Comparison of ENCODE assay signal across 11 mouse cellular contexts in the genomic region with DNA sequence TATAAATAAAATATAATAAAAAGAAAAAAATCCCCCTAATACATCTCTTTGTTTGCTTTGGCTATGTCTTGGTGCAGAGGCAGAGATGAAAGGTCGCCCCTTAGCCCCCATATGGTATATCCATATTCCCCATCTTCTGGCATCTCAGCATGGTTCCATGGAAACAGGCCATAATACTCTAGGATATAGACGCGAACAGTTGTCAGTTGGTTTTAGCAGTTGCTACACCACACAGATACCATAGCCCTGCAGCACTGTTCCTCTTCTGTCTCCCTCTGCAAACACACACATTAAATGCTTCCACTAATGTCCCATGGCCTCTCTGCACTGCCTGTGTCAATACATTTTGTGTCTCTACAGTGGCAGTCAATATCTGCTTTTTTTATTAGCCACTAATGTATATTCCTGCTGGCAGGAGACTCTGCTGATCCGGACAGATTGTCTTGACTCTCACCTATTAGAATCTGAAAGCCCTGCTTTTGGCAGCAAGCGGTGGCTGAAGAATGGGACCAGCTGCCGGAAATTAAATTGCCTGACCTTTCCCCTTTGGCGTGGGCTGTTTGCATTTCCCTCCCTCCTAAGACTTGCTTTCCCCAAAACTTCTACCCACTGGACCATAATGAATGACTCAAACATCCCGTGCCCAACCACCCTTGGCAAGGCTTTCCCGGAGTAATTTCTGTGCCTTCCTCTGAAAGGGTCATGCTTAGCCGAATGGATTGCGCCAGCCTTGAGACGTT. TPM values are rescaled to one million over a fixed set of nuclear protein-coding genes. Genes with fewer than 3 reads are reported as not detected.
DNase-seq lines count a peak whose midpoint lies in the region; ATAC-seq lines count a peak whose summit lies in the region.
"Had no signal": no experiment of that assay in that cellular context is flagged by ENCODE, and none has a peak within 500 bp of the region (broad histone marks: within the 10 kb centered on the region; RNA-seq: fewer than 3 reads in every experiment).

No protein-coding gene starts in this region.

- H3K4me2 ChIP-seq in hindbrain, embryonic 14.5 days (replicated peaks), result no peak overlapping the region
- H3K4me2 ChIP-seq in heart, embryonic 12.5 days, result no peak overlapping the region

- intact Hi-C loops in heart, postnatal 25 days (cut with DNase I), result no loop called here

- no peak for ATAC-seq in hindbrain, embryonic 14.5 days (ENCODE audit: low FRiP score)
- no peak for ATAC-seq in monocyte, adult 5-6 weeks (replicated peaks; ENCODE audit: insufficient number of reproducible peaks, low FRiP score, low TSS enrichment, poor library complexity, severe bottlenecking)
- ATAC-seq in heart, embryonic 12.5 days (ENCODE audit: insufficient number of reproducible peaks, low FRiP score), result no peak
- ATAC-seq: intestine, postnatal 0 days had no signal

- H3K4me3 ChIP-seq in hindbrain, embryonic 14.5 days (replicated peaks; ENCODE audit: low read length), result no peak overlapping the region
- peak overlapping the region; percentile 14; the same call in 1 of the 2 replicates for H3K4me3 ChIP-seq in midbrain, embryonic 10.5 days
- no peak overlapping the region for H3K4me3 ChIP-seq in heart, embryonic 12.5 days

- peak overlapping the region; percentile 84 for H3K27ac ChIP-seq in hindbrain, embryonic 14.5 days
- H3K27ac ChIP-seq in midbrain, embryonic 10.5 days (replicated peaks), result peak overlapping the region; percentile 70
- no peak overlapping the region for H3K27ac ChIP-seq in heart, embryonic 12.5 days (ENCODE audit: poor library complexity, severe bottlenecking)
- H3K27ac ChIP-seq: liver, embryonic 14.5 days had no signal

- WGBS in hindbrain, embryonic 14.5 days, result 18% methylated on average over 12 of the region's 12 CpGs
- 49% methylated on average over 12 of the region's 12 CpGs for WGBS in midbrain, embryonic 10.5 days
- 74% methylated on average over 12 of the region's 12 CpGs for WGBS in heart, embryonic 12.5 days

- H3K9me3 ChIP-seq in hindbrain, embryonic 14.5 days (ENCODE audit: control insufficient read depth, low read length), result no peaks in the 10 kb centered on the region
- H3K9me3 ChIP-seq in midbrain, embryonic 10.5 days (replicated peaks), result no peaks in the 10 kb centered on the region
- no peaks in the 10 kb centered on the region for H3K9me3 ChIP-seq in heart, embryonic 12.5 days (replicated peaks)

- no peaks in the 10 kb centered on the region for H3K27me3 ChIP-seq in hindbrain, embryonic 14.5 days (ENCODE audit: control insufficient read depth, insufficient read depth, low read length)
- H3K27me3 ChIP-seq in midbrain, embryonic 10.5 days (ENCODE audit: low read depth, poor library complexity, severe bottlenecking), result no peaks in the 10 kb centered on the region
- peaks cover 10% of the 10 kb centered on the region for H3K27me3 ChIP-seq in heart, embryonic 12.5 days (replicated peaks)

- peak; percentile 32 for DNase-seq in ZHBTc4 (ENCODE audit: low read depth, low spot score)
- DNase-seq in cerebellum, postnatal 10 days, result peak; percentile 55 to 66
- DNase-seq in hindbrain, embryonic 14.5 days (ENCODE audit: low spot score), result peak; percentile 43
- DNase-seq in midbrain, embryonic 10.5 days (ENCODE audit: low spot score), result peak; percentile 38
- DNase-seq in heart, postnatal 25 days (ENCODE audit: low spot score), result no peak
- DNase-seq in adrenal gland, postnatal 14 days, result no peak
- DNase-seq: thymus, adult 2 months had no signal

- no peaks in the 10 kb centered on the region for H3K36me3 ChIP-seq in hindbrain, embryonic 14.5 days (replicated peaks; ENCODE audit: control insufficient read depth, insufficient read depth)
- no peaks in the 10 kb centered on the region for H3K36me3 ChIP-seq in midbrain, embryonic 10.5 days
- H3K36me3 ChIP-seq in heart, embryonic 12.5 days, result no peaks in the 10 kb centered on the region

- H3K9ac ChIP-seq in hindbrain, embryonic 14.5 days, result no peak overlapping the region
- no peak overlapping the region for H3K9ac ChIP-seq in heart, embryonic 12.5 days
- H3K9ac ChIP-seq: liver, embryonic 14.5 days had no signal

- peaks cover 31% of the 10 kb centered on the region for H3K4me1 ChIP-seq in hindbrain, embryonic 14.5 days (replicated peaks; ENCODE audit: control insufficient read depth, insufficient read depth, low read length)
- H3K4me1 ChIP-seq in midbrain, embryonic 10.5 days, result peaks cover 39% of the 10 kb centered on the region
- no peaks in the 10 kb centered on the region for H3K4me1 ChIP-seq in heart, embryonic 12.5 days (replicated peaks)

RNA-seq across cellular contexts. Expression of gene Vwa5b1, which starts 39.1 kb away (rescaled TPM):
- polyA plus RNA-seq in hindbrain, embryonic 14.5 days (2014; fragmentation: Nextera tagmentation; extraction: Ambion mirVana), result 1.2 and 2.0 TPM in 2 replicates
- 0.33 and 0.46 TPM in 2 replicates for polyA plus RNA-seq in midbrain, embryonic 10.5 days (2016; fragmentation: Nextera tagmentation; extraction: Ambion mirVana)
- not detected for total RNA-seq in heart, postnatal 25 days (2021)
- total RNA-seq in monocyte, adult 5-6 weeks (2017), result not detected in 3 replicates
- polyA plus RNA-seq in heart, embryonic 12.5 days (2016; fragmentation: Nextera tagmentation; extraction: Ambion mirVana), result not detected in 2 replicates
- not detected in 2 replicates for total RNA-seq in adrenal gland, postnatal 14 days (2021)
- polyA plus RNA-seq: liver, embryonic 14.5 days had no signal

Comparison
In these comparisons a context has a peak if more than half of its experiments do, and no peak if none do; other contexts are left out.
1. DNase-seq: peak in ZHBTc4 (single experiment), cerebellum, postnatal 10 days (2 of 2), hindbrain, embryonic 14.5 days (single experiment) and midbrain, embryonic 10.5 days (single experiment); none in heart, postnatal 25 days (single experiment) and adrenal gland, postnatal 14 days (single experiment).